Mouse (Mus musculus) c-Kit-positive CD71-negative TER-119-negative erythroid progenitor cells, embryonic 14.5 days (primary cell): ENCODE measurements at regions not wholly inside any gene's neighbourhood (a gene's known extent, or its start where the extent isn't known, plus 50 kb on each side); places are given as distances from the start of the nearest gene placed in this dataset.

Experiments
- DNase-seq: peaks from one replicate; pipeline ENCODE4 v3.0.0-alpha.2; 2013; ENCODE audit warnings: low read depth

GRCm38 (mm10) chr1:36013823-36014341 lies 54.3 kb upstream of the Hs6st1 start:
- no peak for DNase-seq

GRCm38 (mm10) chr1:36014372-36014771 lies 53.8 kb upstream of the Hs6st1 start:
- no peak for DNase-seq

GRCm38 (mm10) chr1:36015210-36015609 lies 53.0 kb upstream of the Hs6st1 start:
- no peak for DNase-seq

GRCm38 (mm10) chr1:36016566-36016965 lies 51.6 kb upstream of the Hs6st1 start:
- DNase-seq, result no peak

GRCm38 (mm10) chr1:36017061-36017461 lies 51.1 kb upstream of the Hs6st1 start:
- no peak for DNase-seq

GRCm38 (mm10) chr1:36017656-36018055 lies 50.5 kb upstream of the Hs6st1 start:
- DNase-seq, result no peak
